8 mouse cellular contexts compared by ENCODE assay signal in genomic region chr5:20791793-20792554, GRCm38 (mm10).
A peak's percentile ranks its signal among the peaks of the same experiment; 100 is the strongest.
DNase-seq lines count a peak whose midpoint lies in the region; ATAC-seq and TF ChIP-seq lines count a peak whose summit lies in the region.

No protein-coding gene starts in this region.

- DNase-seq in urinary bladder, postnatal 14 days (ENCODE audit: low spot score): peak; percentile 13
- DNase-seq in urinary bladder, adult 2 months (ENCODE audit: low spot score): no peak
- DNase-seq in gastrocnemius, postnatal 14 days: peak; percentile 50
- peak; percentile 62 for DNase-seq in kidney, adult 2 months
- DNase-seq in stomach, postnatal 0 days (ENCODE audit: low spot score): peak; percentile 18
- DNase-seq in testis, postnatal 10 days (ENCODE audit: low spot score): no peak
- DNase-seq in layer of hippocampus, adult 9-11 months: no peak

- TF ChIP-seq POLR2A in kidney, adult 2 months (IDR thresholded peaks at IDR 0.05; ENCODE audit: low read depth, low read length): no peak

- H3K4me2 ChIP-seq in stomach, postnatal 0 days (replicated peaks; ENCODE audit: low read depth): no peak overlapping the region
- H3K4me2 ChIP-seq in forebrain, embryonic 15.5 days (replicated peaks): no peak overlapping the region

- no peak overlapping the region for H3K4me3 ChIP-seq in kidney, adult 2 months (ENCODE audit: insufficient read depth, low read depth, low read length)
- no peak overlapping the region for H3K4me3 ChIP-seq in stomach, postnatal 0 days (ENCODE audit: low read depth, low read length)
- no peak overlapping the region for H3K4me3 ChIP-seq in forebrain, embryonic 15.5 days

- H3K36me3 ChIP-seq in kidney, adult 2 months (ENCODE audit: control insufficient read depth, insufficient read depth, low read length): no peaks in the 10 kb centered on the region
- no peaks in the 10 kb centered on the region for H3K36me3 ChIP-seq in stomach, postnatal 0 days (ENCODE audit: control insufficient read depth, insufficient read depth, low read length)
- peaks cover 21% of the 10 kb centered on the region for H3K36me3 ChIP-seq in forebrain, embryonic 15.5 days

- H3K9me3 ChIP-seq in stomach, postnatal 0 days (ENCODE audit: control insufficient read depth, low read length): no peaks in the 10 kb centered on the region
- H3K9me3 ChIP-seq in forebrain, embryonic 15.5 days: no peaks in the 10 kb centered on the region

- intact Hi-C loops in gastrocnemius, postnatal 14 days (cut with DNase I; ENCODE audit: low total_unique reads): no loop called here

- peaks cover 4% of the 10 kb centered on the region; the same call in 1 of the 2 replicates for H3K4me1 ChIP-seq in kidney, adult 2 months (ENCODE audit: control insufficient read depth, insufficient read depth, low read length)
- no peaks in the 10 kb centered on the region for H3K4me1 ChIP-seq in stomach, postnatal 0 days (replicated peaks; ENCODE audit: control insufficient read depth, insufficient read depth)
- H3K4me1 ChIP-seq in forebrain, embryonic 15.5 days: no peaks in the 10 kb centered on the region

- H3K9ac ChIP-seq in stomach, postnatal 0 days (ENCODE audit: low read length): no peak overlapping the region
- no peak overlapping the region for H3K9ac ChIP-seq in forebrain, embryonic 15.5 days (replicated peaks)

- ATAC-seq in stomach, postnatal 0 days (ENCODE audit: low FRiP score, low TSS enrichment): peak; percentile 73; the same call in 1 of the 2 replicates
- ATAC-seq in forebrain, embryonic 15.5 days (replicated peaks): no peak

- H3K27ac ChIP-seq in kidney, adult 2 months (ENCODE audit: insufficient read depth, low read depth, low read length): peak overlapping the region; percentile 40; the same call in 1 of the 2 replicates
- 0 out of 2 replicates have a peak overlapping the region, but pooled peaks have one; percentile 49 for H3K27ac ChIP-seq in stomach, postnatal 0 days (replicated peaks)
- H3K27ac ChIP-seq in forebrain, embryonic 15.5 days (replicated peaks): no peak overlapping the region

- no peak for TF ChIP-seq EP300 in stomach, postnatal 0 days (optimal IDR thresholded peaks at IDR 0.05)

- no peaks in the 10 kb centered on the region for H3K27me3 ChIP-seq in kidney, adult 2 months (replicated peaks; ENCODE audit: control insufficient read depth, insufficient read depth, low read length)
- H3K27me3 ChIP-seq in stomach, postnatal 0 days (ENCODE audit: control insufficient read depth, insufficient read depth, low read length): no peaks in the 10 kb centered on the region
- H3K27me3 ChIP-seq in forebrain, embryonic 15.5 days: no peaks in the 10 kb centered on the region

- 53% methylated on average over 10 of the region's 10 CpGs for WGBS in kidney, adult 2 months
- 69% methylated on average over 10 of the region's 10 CpGs for WGBS in stomach, postnatal 0 days
- WGBS in forebrain, embryonic 15.5 days: 89% methylated on average over 10 of the region's 10 CpGs

- no peak for TF ChIP-seq CTCF in kidney, adult 2 months (conservative IDR thresholded peaks at IDR 0.05; ENCODE audit: insufficient read depth, insufficient read length, low read depth, low read length)
- TF ChIP-seq CTCF in stomach, postnatal 0 days (IDR thresholded peaks at IDR 0.05; ENCODE audit: low read depth): no peak

Comparison
In these comparisons a context has a peak if more than half of its experiments do, and no peak if none do; other contexts are left out.
1. DNase-seq: peak in urinary bladder, postnatal 14 days (single experiment), gastrocnemius, postnatal 14 days (single experiment), kidney, adult 2 months (single experiment) and stomach, postnatal 0 days (single experiment); none in urinary bladder, adult 2 months (single experiment), testis, postnatal 10 days (single experiment) and layer of hippocampus, adult 9-11 months (single experiment).